Mouse (Mus musculus): ENCODE results near the gene Gm17409. TPM values are rescaled to one million over a fixed set of nuclear protein-coding genes. Genes with fewer than 3 reads are reported as not detected.
A peak's percentile ranks its signal among the peaks of the same experiment; 100 is the strongest.

Gene Gm17409
- polyA plus RNA-seq, 1 experiment from 2014 or later: not detected

- peak; percentile 48 for ATAC-seq (ENCODE audit: low FRiP score, low read depth)
Measured at GRCm38 (mm10) chr2:58486441-58487278, 16.7 kb downstream of the Gm17409 start.

GRCm38 (mm10) chr2:58487279-58487560 lies 17.3 kb downstream of the Gm17409 start:
- H3K4me1 ChIP-seq: peaks cover 41% of the 10 kb centered on the region
- no peak overlapping the region for H3K9ac ChIP-seq
- H3K27ac ChIP-seq: no peak overlapping the region
- H3K27me3 ChIP-seq: no peaks in the 10 kb centered on the region
- H3K9me3 ChIP-seq: no peaks in the 10 kb centered on the region
- peak overlapping the region; percentile 17; the same call in 1 of the 2 replicates for H3K4me2 ChIP-seq (replicated peaks)
- H3K4me3 ChIP-seq: no peak overlapping the region
- H3K36me3 ChIP-seq: peaks cover 8% of the 10 kb centered on the region; the same call in 1 of the 2 replicates
- WGBS: 43% methylated on average over 3 of the region's 3 CpGs
- ATAC-seq (ENCODE audit: low FRiP score, low read depth): peak; percentile 7; the same call in 1 of the 2 replicates

More at GRCm38 (mm10) chr2:58486441-58487278, 16.7 kb downstream of the Gm17409 start:
- Histone ChIP-seq H3K4me2 (replicated peaks) (peak overlapping the region; percentile 17; the same call in 1 of the 2 replicates), H3K9me3 (no peaks in the 10 kb centered on the region), H3K27ac (no peak overlapping the region), H3K9ac (no peak overlapping the region), H3K4me1 (peaks cover 41% of the 10 kb centered on the region), H3K36me3 (peaks cover 8% of the 10 kb centered on the region; the same call in 1 of the 2 replicates), H3K27me3 (no peaks in the 10 kb centered on the region), H3K4me3 (no peak overlapping the region)
- WGBS: 30% methylated on average over 13 of the region's 14 CpGs

GRCm38 (mm10) chr2:58488404-58488803 lies 18.5 kb downstream of the Gm17409 start:
- WGBS: 86% methylated on average over 8 of the region's 8 CpGs

GRCm38 (mm10) chr2:58489275-58489674 lies 19.4 kb downstream of the Gm17409 start:
- ATAC-seq (ENCODE audit: low FRiP score, low read depth): no peak
- Histone ChIP-seq H3K27me3 (no peaks in the 10 kb centered on the region), H3K36me3 (peaks cover 8% of the 10 kb centered on the region; the same call in 1 of the 2 replicates), H3K4me1 (peaks cover 36% of the 10 kb centered on the region), H3K4me3 (no peak overlapping the region), H3K4me2 (replicated peaks) (no peak overlapping the region), H3K9me3 (no peaks in the 10 kb centered on the region), H3K27ac (no peak overlapping the region), H3K9ac (no peak overlapping the region)
- WGBS: 85% methylated on average over 9 of the region's 9 CpGs

More at GRCm38 (mm10) chr2:58488404-58488803, 18.5 kb downstream of the Gm17409 start:
- Histone ChIP-seq H3K27me3 (no peaks in the 10 kb centered on the region), H3K4me3 (no peak overlapping the region), H3K9ac (no peak overlapping the region), H3K9me3 (no peaks in the 10 kb centered on the region), H3K4me2 (replicated peaks) (no peak overlapping the region), H3K27ac (no peak overlapping the region), H3K36me3 (peaks cover 8% of the 10 kb centered on the region; the same call in 1 of the 2 replicates), H3K4me1 (peaks cover 41% of the 10 kb centered on the region)
- ATAC-seq (ENCODE audit: low FRiP score, low read depth): no peak

- Histone ChIP-seq H3K4me3 (no peak overlapping the region), H3K9ac (no peak overlapping the region), H3K4me2 (replicated peaks) (no peak overlapping the region), H3K27ac (no peak overlapping the region), H3K27me3 (no peaks in the 10 kb centered on the region), H3K36me3 (peaks cover 14% of the 10 kb centered on the region), H3K4me1 (peaks cover 5% of the 10 kb centered on the region), H3K9me3 (no peaks in the 10 kb centered on the region)
- ATAC-seq (ENCODE audit: low FRiP score, low read depth): no peak
- 78% methylated on average over 18 of the region's 18 CpGs for WGBS
Measured at GRCm38 (mm10) chr2:58493685-58494635, 24.0 kb downstream of the Gm17409 start.

- no peak for ATAC-seq (ENCODE audit: low FRiP score, low read depth)
- Histone ChIP-seq H3K36me3 (peaks cover 9% of the 10 kb centered on the region), H3K9me3 (no peaks in the 10 kb centered on the region), H3K9ac (no peak overlapping the region), H3K4me1 (peaks cover 5% of the 10 kb centered on the region), H3K4me3 (no peak overlapping the region), H3K4me2 (replicated peaks) (no peak overlapping the region), H3K27ac (no peak overlapping the region), H3K27me3 (no peaks in the 10 kb centered on the region)
- WGBS: 90% methylated on average over 3 of the region's 3 CpGs
Measured at GRCm38 (mm10) chr2:58495271-58495670, 25.4 kb downstream of the Gm17409 start.

GRCm38 (mm10) chr2:58496647-58497410 lies 26.9 kb downstream of the Gm17409 start:
- no peak for ATAC-seq (ENCODE audit: low FRiP score, low read depth)
- no peaks in the 10 kb centered on the region for H3K27me3 ChIP-seq
- H3K9ac ChIP-seq: no peak overlapping the region
- peaks cover 5% of the 10 kb centered on the region for H3K4me1 ChIP-seq
- H3K9me3 ChIP-seq: no peaks in the 10 kb centered on the region
- peaks cover 9% of the 10 kb centered on the region for H3K36me3 ChIP-seq
- 65% methylated on average over 8 of the region's 8 CpGs for WGBS
- H3K4me3 ChIP-seq: no peak overlapping the region
- no peak overlapping the region for H3K27ac ChIP-seq
- no peak overlapping the region for H3K4me2 ChIP-seq (replicated peaks)

GRCm38 (mm10) chr2:58505306-58506090 lies 35.6 kb downstream of the Gm17409 start:
- Histone ChIP-seq H3K4me2 (replicated peaks) (no peak overlapping the region), H3K27ac (no peak overlapping the region), H3K4me1 (no peaks in the 10 kb centered on the region), H3K4me3 (no peak overlapping the region), H3K9ac (no peak overlapping the region), H3K9me3 (no peaks in the 10 kb centered on the region), H3K27me3 (no peaks in the 10 kb centered on the region), H3K36me3 (no peaks in the 10 kb centered on the region)
- WGBS: 86% methylated on average over 9 of the region's 9 CpGs
- ATAC-seq (ENCODE audit: low FRiP score, low read depth): no peak

- Histone ChIP-seq H3K4me2 (replicated peaks) (no peak overlapping the region), H3K9me3 (no peaks in the 10 kb centered on the region), H3K27ac (no peak overlapping the region), H3K27me3 (no peaks in the 10 kb centered on the region), H3K4me3 (no peak overlapping the region), H3K9ac (no peak overlapping the region), H3K4me1 (peaks cover 5% of the 10 kb centered on the region), H3K36me3 (0 out of 2 replicates have a peak, but pooled peaks cover 1% of the 10 kb centered on the region)
- no peak for ATAC-seq (ENCODE audit: low FRiP score, low read depth)
- 75% methylated on average over 8 of the region's 8 CpGs for WGBS
Measured at GRCm38 (mm10) chr2:58510192-58510591, 40.3 kb downstream of the Gm17409 start.

GRCm38 (mm10) chr2:58513212-58513611 lies 43.3 kb downstream of the Gm17409 start:
- ATAC-seq (ENCODE audit: low FRiP score, low read depth): no peak
- H3K27ac ChIP-seq: no peak overlapping the region

GRCm38 (mm10) chr2:58514489-58514888 lies 44.6 kb downstream of the Gm17409 start:
- Histone ChIP-seq H3K4me3 (no peak overlapping the region), H3K4me1 (peaks cover 28% of the 10 kb centered on the region), H3K9me3 (no peaks in the 10 kb centered on the region), H3K27ac (no peak overlapping the region), H3K9ac (no peak overlapping the region), H3K27me3 (no peaks in the 10 kb centered on the region), H3K36me3 (0 out of 2 replicates have a peak, but pooled peaks cover 2% of the 10 kb centered on the region), H3K4me2 (replicated peaks) (no peak overlapping the region)
- 90% methylated on average over 11 of the region's 11 CpGs for WGBS
- no peak for ATAC-seq (ENCODE audit: low FRiP score, low read depth)

More at GRCm38 (mm10) chr2:58513212-58513611, 43.3 kb downstream of the Gm17409 start:
- Histone ChIP-seq H3K36me3 (0 out of 2 replicates have a peak, but pooled peaks cover 2% of the 10 kb centered on the region), H3K27me3 (no peaks in the 10 kb centered on the region), H3K4me2 (replicated peaks) (no peak overlapping the region), H3K9ac (no peak overlapping the region), H3K4me3 (no peak overlapping the region), H3K9me3 (no peaks in the 10 kb centered on the region), H3K4me1 (peaks cover 23% of the 10 kb centered on the region)
- 81% methylated on average over 3 of the region's 3 CpGs for WGBS
